Mouse (Mus musculus): Measurements from ENCODE around the gene Poln.

Poln gene

GRCm38 (mm10) chr5:34168950-34169891, at the start of gene Poln, which contains the start of gene Haus3:
TSS of gene Poln (minus strand) at chr5:34169448.
TSS of gene Haus3 (minus strand) at chr5:34169527.
- peak; percentile 99 for DNase-seq

- no peak for DNase-seq
These were observed 49.4 kb upstream of the Poln start for GRCm38 (mm10) chr5:34218672-34219071.

- DNase-seq = no peak
These were observed 48.5 kb upstream of the Poln start for GRCm38 (mm10) chr5:34217756-34218155.

GRCm38 (mm10) chr5:34216025-34216424, 46.8 kb upstream of the Poln start:
- no peak for DNase-seq

- DNase-seq = no peak
These were observed 44.4 kb upstream of the Poln start for GRCm38 (mm10) chr5:34213659-34214058.

- DNase-seq = peak; percentile 34
These were observed 41.0 kb upstream of the Poln start for GRCm38 (mm10) chr5:34210279-34210678.

- DNase-seq = no peak
These were observed 38.3 kb upstream of the Poln start for GRCm38 (mm10) chr5:34207503-34207902.

GRCm38 (mm10) chr5:34205788-34206187, 36.5 kb upstream of the Poln start:
- DNase-seq = no peak

GRCm38 (mm10) chr5:34204911-34205310, 35.7 kb upstream of the Poln start:
- DNase-seq = no peak

- no peak for DNase-seq
These were observed 32.8 kb upstream of the Poln start for GRCm38 (mm10) chr5:34202006-34202405.

- peak; percentile 47 for DNase-seq
These were observed 32.1 kb upstream of the Poln start for GRCm38 (mm10) chr5:34201396-34201795.

- DNase-seq = no peak
These were observed 29.4 kb upstream of the Poln start for GRCm38 (mm10) chr5:34198615-34199014.

GRCm38 (mm10) chr5:34197243-34197642, 28.0 kb upstream of the Poln start:
- DNase-seq = no peak

GRCm38 (mm10) chr5:34196423-34196822, 27.2 kb upstream of the Poln start:
- DNase-seq = no peak

- DNase-seq = no peak
These were observed 26.5 kb upstream of the Poln start for GRCm38 (mm10) chr5:34195786-34196185.

GRCm38 (mm10) chr5:34194975-34195662, 25.9 kb upstream of the Poln start:
- DNase-seq = no peak

- no peak for DNase-seq
These were observed 25.2 kb upstream of the Poln start for GRCm38 (mm10) chr5:34194426-34194825.

- DNase-seq = no peak
These were observed 22.6 kb upstream of the Poln start for GRCm38 (mm10) chr5:34191843-34192242.

- peak; percentile 84 for DNase-seq
These were observed 21.8 kb upstream of the Poln start for GRCm38 (mm10) chr5:34191021-34191420.

- no peak for DNase-seq
These were observed 20.3 kb upstream of the Poln start for GRCm38 (mm10) chr5:34189521-34189920.

GRCm38 (mm10) chr5:34188856-34189255, 19.6 kb upstream of the Poln start:
- DNase-seq = no peak

GRCm38 (mm10) chr5:34187601-34188316, 18.5 kb upstream of the Poln start, which contains the start of gene Mxd4:
TSS of gene Mxd4 (minus strand) at chr5:34187720.
- DNase-seq = peak; percentile 100

- DNase-seq = peak; percentile 53
These were observed 17.7 kb upstream of the Poln start for GRCm38 (mm10) chr5:34186961-34187391.

All from kidney, adult 11 months (tissue).